Mouse (Mus musculus) c-Kit-positive CD71-negative TER-119-negative erythroid progenitor cells, embryonic 14.5 days (primary cell): Measurements from ENCODE around the gene Scgb2b2.

ENCODE experiments used
- DNase-seq: peaks from one replicate; pipeline ENCODE4 v3.0.0-alpha.2; 2013; ENCODE audit warnings: low read depth

Gene Scgb2b2

GRCm38 (mm10) chr7:31290208-31290607, at the start of gene Scgb2b2:
Gene Scgb2b2 (plus strand): TSS chr7:31290508.
- no peak for DNase-seq

GRCm38 (mm10) chr7:31291721-31292120, 1.4 kb downstream of the Scgb2b2 start, which contains the start of gene Scgb1b2:
Gene Scgb1b2 (minus strand): TSS chr7:31291821.
- no peak for DNase-seq
